ENCODE assay signal across 30 mouse cellular contexts in genomic region chr1:91092451-91092850, GRCm38 (mm10). TPM values are rescaled to one million over a fixed set of nuclear protein-coding genes. Genes with fewer than 3 reads are reported as not detected.
DNase-seq lines count a peak whose midpoint lies in the region; TF ChIP-seq lines count a peak whose summit lies in the region.
"Had no signal": no experiment of that assay in that cellular context is flagged by ENCODE, and none has a peak within 500 bp of the region (broad histone marks: within the 10 kb centered on the region; RNA-seq: fewer than 3 reads in every experiment).

No protein-coding gene starts in this region.

- H3K4me1 ChIP-seq in spleen, adult 2 months (ENCODE audit: control insufficient read depth, insufficient read depth, insufficient read length), result peaks cover 25% of the 10 kb centered on the region; the same call in 1 of the 2 replicates

- H3K36me3 ChIP-seq in spleen, adult 2 months (ENCODE audit: control insufficient read depth, insufficient read depth, low read length), result no peaks in the 10 kb centered on the region; the same call in 1 of the 2 replicates
- no peaks in the 10 kb centered on the region for H3K36me3 ChIP-seq in macrophage (ENCODE audit: inconsistent target)
- H3K36me3 ChIP-seq: embryonic facial prominence, embryonic 15.5 days; forebrain, embryonic 12.5 days; intestine, embryonic 15.5 days; midbrain, embryonic 12.5 days had no signal

- H3K79me2 ChIP-seq in macrophage (ENCODE audit: inconsistent target), result peaks cover 98% of the 10 kb centered on the region

- no peak overlapping the region for H3K4me3 ChIP-seq in gastrocnemius, adult 2 months
- no peak overlapping the region for H3K4me3 ChIP-seq in spleen, adult 2 months (ENCODE audit: extremely low read depth, insufficient read depth, insufficient read length)
- no peak overlapping the region for H3K4me3 ChIP-seq in macrophage (ENCODE audit: inconsistent target)
- H3K4me3 ChIP-seq: embryonic facial prominence, embryonic 15.5 days; forebrain, embryonic 12.5 days; heart, adult 2 months; intestine, embryonic 15.5 days; midbrain, embryonic 12.5 days had no signal

- H3K27ac ChIP-seq in gastrocnemius, adult 2 months, result peak overlapping the region; percentile 48; the same call in 1 of the 2 replicates
- H3K27ac ChIP-seq in spleen, adult 2 months (ENCODE audit: insufficient read depth, low read length), result peak overlapping the region; percentile 28; the same call in 1 of the 2 replicates
- H3K27ac ChIP-seq in macrophage, result peak overlapping the region; percentile 4; the same call in 1 of the 2 replicates
- H3K27ac ChIP-seq: embryonic facial prominence, embryonic 15.5 days; forebrain, embryonic 12.5 days; heart, adult 2 months; hindbrain, embryonic 14.5 days; intestine, embryonic 15.5 days; kidney, postnatal 0 days; liver, embryonic 14.5 days; midbrain, embryonic 12.5 days had no signal

- no peak for TF ChIP-seq POLR2A in spleen, adult 2 months (IDR thresholded peaks at IDR 0.05; ENCODE audit: low read depth, low read length)

- no peak for DNase-seq in gastrocnemius, adult 2 months
- no peak for DNase-seq in gastrocnemius, adult 8-10 months (ENCODE audit: low spot score in 2 of 2)
- no peak for DNase-seq in spleen, adult 2 months (ENCODE audit: low read depth in 1 of 2, low spot score in 2 of 2)
- no peak for DNase-seq in spleen, postnatal 14 days (ENCODE audit: low spot score in 2 of 2)
- DNase-seq in natural killer cell, adult 2 months (ENCODE audit: low spot score in 2 of 2), result peak; percentile 60 to 73
- no peak for DNase-seq in left cerebral cortex, postnatal 14 days (ENCODE audit: low spot score in 2 of 2)
- no peak for DNase-seq in lung, postnatal 25 days (ENCODE audit: low spot score)
- DNase-seq: adrenal gland, postnatal 10 days; cerebellum, adult 11 months; cerebellum, adult 9-11 months; gastrocnemius, postnatal 25 days; heart, adult 2 months; heart, postnatal 4 days; kidney, adult 2 months; layer of hippocampus, postnatal 36 days; liver; lung, adult 2 months; lung, postnatal 10 days; right cerebral cortex, postnatal 25 days had no signal

- no peak for TF ChIP-seq CTCF in gastrocnemius, adult 2 months (IDR thresholded peaks at IDR 0.05)
- no peak for TF ChIP-seq CTCF in spleen, adult 2 months (IDR thresholded peaks at IDR 0.05; ENCODE audit: extremely low read depth, insufficient read depth, insufficient read length, insufficient replicate concordance)

- no peaks in the 10 kb centered on the region for H3K27me3 ChIP-seq in spleen, adult 2 months (ENCODE audit: control insufficient read depth, insufficient read depth, low read length)
- H3K27me3 ChIP-seq: embryonic facial prominence, embryonic 15.5 days; forebrain, embryonic 12.5 days; intestine, embryonic 15.5 days; midbrain, embryonic 12.5 days; Patski had no signal

- intact Hi-C loops in gastrocnemius, adult 2 months (cut with DNase I), result no loop called here
- intact Hi-C loops in left cerebral cortex, postnatal 14 days (cut with DNase I), result no loop called here

- 50% methylated on average over 6 of the region's 6 CpGs for WGBS in spleen, adult 2 months
- WGBS in macrophage (ENCODE audit: missing documents), result 49% methylated on average over 6 of the region's 6 CpGs

RNA-seq across cellular contexts. Expression of gene Rbm44, which starts 52.4 kb away (rescaled TPM):
- not detected for total RNA-seq in gastrocnemius, adult 2 months (2021)
- total RNA-seq in gastrocnemius, adult 8-10 months (2022), result not detected
- polyA plus RNA-seq in spleen, adult 2 months (2012; rRNA removed), result 0.05 TPM in 1 of 2 replicates, not detected in the other
- 1 to 10 TPM in 5 of 26 experiments, under 1 TPM in 9, not detected in 12; 0.33 to 1.8 (median 0.61) TPM for total RNA-seq in macrophage (2018; cell fraction: chromatin; rRNA removed)
- total RNA-seq in macrophage (2018; cell fraction: cytosol; rRNA removed), result under 1 TPM in 21 of 26 experiments, not detected in 5; 0.03 to 0.58 (median 0.14) TPM
- total RNA-seq in macrophage (2018; cell fraction: nucleus; rRNA removed), result 1 to 10 TPM in 4 of 26 experiments, under 1 TPM in 9, not detected in 13; 0.24 to 3.2 (median 0.50) TPM
- 0.10 to 0.59 TPM in 2 of 3 replicates, not detected in the other for polyA plus RNA-seq in macrophage (2018)
- total RNA-seq in left cerebral cortex, postnatal 14 days (2021), result not detected
- total RNA-seq: gastrocnemius, postnatal 25 days; heart, adult 2 months; layer of hippocampus, postnatal 36 days; MEL had no signal
- polyA plus RNA-seq: heart, adult 2 months; kidney, adult 2 months; large intestine, adult 2 months; lung, adult 2 months had no signal

Comparison
In these comparisons a context has a peak if more than half of its experiments do, and no peak if none do; other contexts are left out.
1. DNase-seq: peak in natural killer cell, adult 2 months (2 of 2); none in gastrocnemius, adult 2 months (single experiment), gastrocnemius, adult 8-10 months (0 of 2), spleen, adult 2 months (0 of 2), spleen, postnatal 14 days (0 of 2), left cerebral cortex, postnatal 14 days (0 of 2) and lung, postnatal 25 days (single experiment).
2. Peak in every context shown above with its lines, with median percentiles within 50 percentile points of each other: H3K27ac ChIP-seq.